Mouse (Mus musculus): ENCODE measurements around the gene Trit1. TPM values are rescaled to one million over a fixed set of nuclear protein-coding genes. Genes with fewer than 3 reads are reported as not detected.

Trit1 gene
- polyA plus RNA-seq, 1 experiment from 2014 or later, result 26.6 TPM

GRCm38 (mm10) chr4:122992276-122992675, 24.1 kb upstream of the Trit1 start:
- no peaks in the 10 kb centered on the region for H3K4me1 ChIP-seq (replicated peaks; ENCODE audit: control insufficient read depth, insufficient read depth, low read length)
- H3K27me3 ChIP-seq (ENCODE audit: control insufficient read depth, insufficient read depth, low read length), result no peaks in the 10 kb centered on the region
- DNase-seq (ENCODE audit: low spot score), result no peak
- no peak for ATAC-seq (ENCODE audit: low FRiP score)
- no peak overlapping the region for H3K4me2 ChIP-seq (replicated peaks; ENCODE audit: low read depth, low read length)
- 60% methylated on average over 3 of the region's 3 CpGs for WGBS
- no peaks in the 10 kb centered on the region for H3K36me3 ChIP-seq (ENCODE audit: control insufficient read depth, insufficient read depth, low read length)
- no peak overlapping the region for H3K4me3 ChIP-seq (ENCODE audit: low read depth, low read length)
- no peaks in the 10 kb centered on the region for H3K9me3 ChIP-seq (ENCODE audit: control insufficient read depth, low read length)
- no peak overlapping the region for H3K27ac ChIP-seq (ENCODE audit: low read depth, low read length)
- H3K9ac ChIP-seq (ENCODE audit: low read depth, low read length), result no peak overlapping the region

GRCm38 (mm10) chr4:122995404-122996220, 20.8 kb upstream of the Trit1 start, which contains the start of gene Mycl:
TSS of gene Mycl (plus strand) at chr4:122995652.
- Histone ChIP-seq H3K9me3 (ENCODE audit: control insufficient read depth, low read length) (no peaks in the 10 kb centered on the region), H3K36me3 (ENCODE audit: control insufficient read depth, insufficient read depth, low read length) (no peaks in the 10 kb centered on the region), H3K9ac (ENCODE audit: low read depth, low read length) (peak within 1 kb of the TSS; percentile 93), H3K27ac (ENCODE audit: low read depth, low read length) (peak within 1 kb of the TSS; percentile 98), H3K4me2 (replicated peaks; ENCODE audit: low read depth, low read length) (peak within 1 kb of the TSS; percentile 81), H3K4me1 (replicated peaks; ENCODE audit: control insufficient read depth, insufficient read depth, low read length) (peaks cover 6% of the 10 kb centered on the region), H3K4me3 (ENCODE audit: low read depth, low read length) (peak within 1 kb of the TSS; percentile 88), H3K27me3 (ENCODE audit: control insufficient read depth, insufficient read depth, low read length) (no peaks in the 10 kb centered on the region)
- peak; percentile 94 for DNase-seq (ENCODE audit: low spot score)
- peak; percentile 69 for ATAC-seq (ENCODE audit: low FRiP score)
- WGBS, result under 1% methylated on average over 38 of the region's 69 CpGs

- Histone ChIP-seq H3K27ac (ENCODE audit: low read depth, low read length) (peak overlapping the region; percentile 98), H3K9ac (ENCODE audit: low read depth, low read length) (peak overlapping the region; percentile 93), H3K4me2 (replicated peaks; ENCODE audit: low read depth, low read length) (peak overlapping the region; percentile 81), H3K4me3 (ENCODE audit: low read depth, low read length) (peak overlapping the region; percentile 88), H3K36me3 (ENCODE audit: control insufficient read depth, insufficient read depth, low read length) (no peaks in the 10 kb centered on the region), H3K27me3 (ENCODE audit: control insufficient read depth, insufficient read depth, low read length) (no peaks in the 10 kb centered on the region), H3K4me1 (replicated peaks; ENCODE audit: control insufficient read depth, insufficient read depth, low read length) (peaks cover 12% of the 10 kb centered on the region), H3K9me3 (ENCODE audit: control insufficient read depth, low read length) (no peaks in the 10 kb centered on the region)
- DNase-seq (ENCODE audit: low spot score) (no peak), ATAC-seq (ENCODE audit: low FRiP score) (peak; percentile 18)
- WGBS, result under 1% methylated on average over 28 of the region's 32 CpGs
Observed at GRCm38 (mm10) chr4:122996221-122996617, 20.2 kb upstream of the Trit1 start.

- no peaks in the 10 kb centered on the region for H3K27me3 ChIP-seq (ENCODE audit: control insufficient read depth, insufficient read depth, low read length)
- H3K4me1 ChIP-seq (replicated peaks; ENCODE audit: control insufficient read depth, insufficient read depth, low read length), result peaks cover 16% of the 10 kb centered on the region
- H3K36me3 ChIP-seq (ENCODE audit: control insufficient read depth, insufficient read depth, low read length), result no peaks in the 10 kb centered on the region
- ATAC-seq (ENCODE audit: low FRiP score), result peak; percentile 6; the same call in 1 of the 2 replicates
- H3K4me3 ChIP-seq (ENCODE audit: low read depth, low read length), result peak overlapping the region; percentile 88
- H3K9ac ChIP-seq (ENCODE audit: low read depth, low read length), result peak overlapping the region; percentile 93
- 0% methylated on average over 47 of the region's 47 CpGs for WGBS
- H3K9me3 ChIP-seq (ENCODE audit: control insufficient read depth, low read length), result no peaks in the 10 kb centered on the region
- H3K4me2 ChIP-seq (replicated peaks; ENCODE audit: low read depth, low read length), result peak overlapping the region; percentile 81
- DNase-seq (ENCODE audit: low spot score), result peak; percentile 79
- H3K27ac ChIP-seq (ENCODE audit: low read depth, low read length), result peak overlapping the region; percentile 98
Observed at GRCm38 (mm10) chr4:122996618-122997381, 19.6 kb upstream of the Trit1 start.

GRCm38 (mm10) chr4:122998537-122999262, 17.7 kb upstream of the Trit1 start:
- peak; percentile 79 for ATAC-seq (ENCODE audit: low FRiP score)
- 5% methylated on average over 12 of the region's 12 CpGs for WGBS
- Histone ChIP-seq H3K4me3 (ENCODE audit: low read depth, low read length) (peak overlapping the region; percentile 88), H3K9me3 (ENCODE audit: control insufficient read depth, low read length) (no peaks in the 10 kb centered on the region), H3K27me3 (ENCODE audit: control insufficient read depth, insufficient read depth, low read length) (no peaks in the 10 kb centered on the region), H3K36me3 (ENCODE audit: control insufficient read depth, insufficient read depth, low read length) (no peaks in the 10 kb centered on the region), H3K27ac (ENCODE audit: low read depth, low read length) (peak overlapping the region; percentile 98), H3K9ac (ENCODE audit: low read depth, low read length) (peak overlapping the region; percentile 93), H3K4me2 (replicated peaks; ENCODE audit: low read depth, low read length) (peak overlapping the region; percentile 81), H3K4me1 (replicated peaks; ENCODE audit: control insufficient read depth, insufficient read depth, low read length) (peaks cover 19% of the 10 kb centered on the region)
- peak; percentile 88 for DNase-seq (ENCODE audit: low spot score)

- Histone ChIP-seq H3K27me3 (ENCODE audit: control insufficient read depth, insufficient read depth, low read length) (no peaks in the 10 kb centered on the region), H3K9ac (ENCODE audit: low read depth, low read length) (peak overlapping the region; percentile 81), H3K9me3 (ENCODE audit: control insufficient read depth, low read length) (no peaks in the 10 kb centered on the region), H3K36me3 (ENCODE audit: control insufficient read depth, insufficient read depth, low read length) (no peaks in the 10 kb centered on the region), H3K27ac (ENCODE audit: low read depth, low read length) (peak overlapping the region; percentile 98), H3K4me1 (replicated peaks; ENCODE audit: control insufficient read depth, insufficient read depth, low read length) (peaks cover 19% of the 10 kb centered on the region), H3K4me2 (replicated peaks; ENCODE audit: low read depth, low read length) (peak overlapping the region; percentile 81), H3K4me3 (ENCODE audit: low read depth, low read length) (peak overlapping the region; percentile 88)
- ATAC-seq (ENCODE audit: low FRiP score), result peak; percentile 64
- WGBS, result 3% methylated on average over 4 of the region's 4 CpGs
- DNase-seq (ENCODE audit: low spot score), result peak; percentile 75
Observed at GRCm38 (mm10) chr4:122999263-122999691, 17.1 kb upstream of the Trit1 start.

- peaks cover 19% of the 10 kb centered on the region for H3K4me1 ChIP-seq (replicated peaks; ENCODE audit: control insufficient read depth, insufficient read depth, low read length)
- no peak for ATAC-seq (ENCODE audit: low FRiP score)
- peak overlapping the region; percentile 81 for H3K9ac ChIP-seq (ENCODE audit: low read depth, low read length)
- H3K27me3 ChIP-seq (ENCODE audit: control insufficient read depth, insufficient read depth, low read length), result no peaks in the 10 kb centered on the region
- no peaks in the 10 kb centered on the region for H3K9me3 ChIP-seq (ENCODE audit: control insufficient read depth, low read length)
- H3K36me3 ChIP-seq (ENCODE audit: control insufficient read depth, insufficient read depth, low read length), result no peaks in the 10 kb centered on the region
- DNase-seq (ENCODE audit: low spot score), result no peak
- H3K27ac ChIP-seq (ENCODE audit: low read depth, low read length), result peak overlapping the region; percentile 98
- WGBS, result 38% methylated on average over 14 of the region's 14 CpGs
- H3K4me2 ChIP-seq (replicated peaks; ENCODE audit: low read depth, low read length), result peak overlapping the region; percentile 81
- H3K4me3 ChIP-seq (ENCODE audit: low read depth, low read length), result peak overlapping the region; percentile 88
Observed at GRCm38 (mm10) chr4:123000130-123000529, 16.3 kb upstream of the Trit1 start.

- no peak for ATAC-seq (ENCODE audit: low FRiP score)
- Histone ChIP-seq H3K4me2 (replicated peaks; ENCODE audit: low read depth, low read length) (peak overlapping the region; percentile 29), H3K27me3 (ENCODE audit: control insufficient read depth, insufficient read depth, low read length) (no peaks in the 10 kb centered on the region), H3K4me3 (ENCODE audit: low read depth, low read length) (no peak overlapping the region), H3K36me3 (ENCODE audit: control insufficient read depth, insufficient read depth, low read length) (no peaks in the 10 kb centered on the region), H3K27ac (ENCODE audit: low read depth, low read length) (peak overlapping the region; percentile 98), H3K9me3 (ENCODE audit: control insufficient read depth, low read length) (no peaks in the 10 kb centered on the region), H3K4me1 (replicated peaks; ENCODE audit: control insufficient read depth, insufficient read depth, low read length) (peaks cover 19% of the 10 kb centered on the region), H3K9ac (ENCODE audit: low read depth, low read length) (peak overlapping the region; percentile 42)
- 29% methylated on average over 17 of the region's 17 CpGs for WGBS
- DNase-seq (ENCODE audit: low spot score), result peak; percentile 60
Observed at GRCm38 (mm10) chr4:123000617-123001342, 15.6 kb upstream of the Trit1 start.
